Mouse (Mus musculus) adrenal gland (tissue): Measurements from ENCODE around the gene Sfta2.

Source experiments
- intact Hi-C: fragments of 180-260 bp; cut with DNase I; formaldehyde crosslinking; loops from one replicate; pipeline ENCODE4 v1.15.1; 2025

The Sfta2 gene

DNA sequence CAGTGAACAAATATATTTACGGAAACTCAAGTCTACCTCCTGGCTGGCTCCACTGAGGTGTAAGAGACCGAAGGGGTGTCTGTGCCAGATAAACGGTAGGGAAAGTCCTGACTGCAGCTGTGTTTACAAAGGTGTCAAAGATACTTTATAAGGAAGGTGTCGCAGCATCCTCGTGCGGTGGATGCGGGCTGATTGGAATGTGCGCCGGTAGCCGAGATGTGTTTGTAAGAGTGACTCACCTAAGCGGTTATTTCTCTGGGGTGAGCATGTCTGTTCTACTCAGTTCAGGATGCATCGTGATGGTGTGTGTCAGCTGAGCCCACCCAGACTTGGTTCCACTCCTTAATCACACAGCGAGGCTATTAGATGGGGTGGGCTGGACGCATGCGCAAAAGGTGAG is 9.6 kb upstream of the Sfta2 start:
- intact Hi-C loops = loop anchor here (5.0 kb wide), 1 partner anchor 146 kb away; no protein-coding TSS in a partner anchor

- intact Hi-C loops = loop anchor here (5.0 kb wide), 1 partner anchor 145 kb away; no protein-coding TSS in a partner anchor
These were observed 9.2 kb upstream of the Sfta2 start for GRCm38 (mm10) chr17:35592131-35592530.

GRCm38 (mm10) chr17:35593786-35594185 is 7.6 kb upstream of the Sfta2 start:
- intact Hi-C loops = loop anchor here (5.0 kb wide), 1 partner anchor 144 kb away; no protein-coding TSS in a partner anchor

DNA sequence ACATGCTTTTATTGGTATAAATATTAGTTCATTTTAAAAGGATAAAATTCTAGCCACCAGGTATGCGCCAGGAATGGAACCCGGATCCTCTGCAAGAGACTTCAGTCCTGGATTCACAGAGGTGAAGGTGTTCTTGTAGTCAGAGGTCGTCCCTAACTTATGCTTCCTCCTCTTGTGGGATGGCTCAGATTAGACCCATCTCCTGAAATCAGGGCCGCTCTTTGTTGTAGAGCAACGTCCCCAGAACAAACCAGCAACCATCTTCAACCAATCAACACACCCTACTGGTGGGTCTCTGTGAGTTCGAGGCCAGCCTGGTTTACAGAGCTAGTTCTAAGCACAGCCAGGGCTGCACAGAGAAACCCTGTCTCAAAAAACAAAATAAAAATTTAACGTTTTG is 6.9 kb upstream of the Sfta2 start:
- intact Hi-C loops = loop anchor here (5.0 kb wide), 1 partner anchor 143 kb away; no protein-coding TSS in a partner anchor

GRCm38 (mm10) chr17:35597399-35597798 is 4.0 kb upstream of the Sfta2 start:
- intact Hi-C loops = no loop called here

DNA sequence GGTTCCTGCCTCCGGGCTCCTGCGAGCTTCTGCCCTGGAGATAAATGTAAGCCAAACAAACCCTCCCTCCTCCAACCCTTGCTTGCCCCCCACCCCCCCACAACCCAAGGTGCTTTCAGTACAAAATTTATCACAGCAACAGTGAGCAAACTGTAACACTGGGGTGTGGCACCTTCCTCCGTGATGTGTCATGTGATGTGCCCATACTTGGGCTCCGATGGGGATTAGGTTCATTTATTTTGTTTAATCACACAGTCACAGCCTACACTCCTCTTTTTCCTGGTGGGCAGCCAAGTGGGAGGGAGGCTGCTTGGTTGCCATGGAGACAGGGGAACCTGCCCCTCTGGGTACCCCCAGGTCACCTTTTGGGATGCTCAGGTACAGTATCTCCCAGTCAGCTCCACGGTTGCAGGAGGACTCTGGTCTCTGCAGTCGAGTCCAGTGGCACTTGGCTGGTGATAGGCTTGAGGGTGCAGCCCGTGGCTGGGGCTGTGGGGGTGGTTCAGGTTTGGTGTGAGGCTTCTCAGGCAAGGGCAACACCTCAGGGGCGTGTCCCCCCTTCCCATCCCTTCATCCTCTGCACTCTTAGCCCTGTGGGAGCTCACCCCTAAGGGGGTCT is 496 bp downstream of the Sfta2 start:
- intact Hi-C loops = no loop called here

- intact Hi-C loops = no loop called here
These were observed 15.8 kb downstream of the Sfta2 start for GRCm38 (mm10) chr17:35617127-35617526.

GRCm38 (mm10) chr17:35626537-35626936 is 25.2 kb downstream of the Sfta2 start, which contains the start of gene Gm9573:
Gm9573 (minus strand) TSS chr17:35626637.
- intact Hi-C loops = no loop called here

DNA sequence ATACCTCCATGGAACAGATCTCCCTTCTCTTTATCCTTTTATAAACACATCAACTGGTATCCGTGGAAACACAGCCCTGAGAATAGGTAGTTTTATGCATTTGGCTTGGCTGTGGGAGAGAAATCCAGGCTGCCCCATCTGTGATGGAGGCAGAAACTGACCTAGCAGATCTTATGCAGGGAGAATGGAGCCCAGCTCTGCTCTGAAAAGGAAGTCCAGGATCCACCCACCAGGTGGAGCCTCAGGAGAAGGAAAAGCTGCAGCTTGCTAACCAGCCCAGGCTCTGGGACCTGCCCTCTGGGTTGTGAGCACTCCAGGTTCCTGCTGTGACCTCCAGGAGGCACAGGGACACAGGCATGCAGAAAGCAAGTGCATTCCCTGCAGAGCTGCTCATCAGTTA is 32.6 kb downstream of the Sfta2 start:
- intact Hi-C loops = no loop called here

- intact Hi-C loops = no loop called here
These were observed 33.9 kb downstream of the Sfta2 start for GRCm38 (mm10) chr17:35635202-35635601.

GRCm38 (mm10) chr17:35635699-35636111 is 34.4 kb downstream of the Sfta2 start:
- intact Hi-C loops = loop anchor here (2.0 kb wide), 1 partner anchor 31 kb away; the partner anchor contains the start of gene Vars2

- intact Hi-C loops = loop anchor here (2.0 kb wide), 1 partner anchor 30 kb away; the partner anchor contains the start of gene Vars2
These were observed 35.0 kb downstream of the Sfta2 start for GRCm38 (mm10) chr17:35636363-35636762.

GRCm38 (mm10) chr17:35638475-35639190 is 37.3 kb downstream of the Sfta2 start:
- intact Hi-C loops = no loop called here

- intact Hi-C loops = no loop called here
These were observed 38.0 kb downstream of the Sfta2 start for GRCm38 (mm10) chr17:35639352-35639751.

GRCm38 (mm10) chr17:35643609-35644236 is 42.4 kb downstream of the Sfta2 start, which contains the start of gene Mucl3:
Mucl3 (minus strand) TSS chr17:35643695.
- intact Hi-C loops = no loop called here

DNA sequence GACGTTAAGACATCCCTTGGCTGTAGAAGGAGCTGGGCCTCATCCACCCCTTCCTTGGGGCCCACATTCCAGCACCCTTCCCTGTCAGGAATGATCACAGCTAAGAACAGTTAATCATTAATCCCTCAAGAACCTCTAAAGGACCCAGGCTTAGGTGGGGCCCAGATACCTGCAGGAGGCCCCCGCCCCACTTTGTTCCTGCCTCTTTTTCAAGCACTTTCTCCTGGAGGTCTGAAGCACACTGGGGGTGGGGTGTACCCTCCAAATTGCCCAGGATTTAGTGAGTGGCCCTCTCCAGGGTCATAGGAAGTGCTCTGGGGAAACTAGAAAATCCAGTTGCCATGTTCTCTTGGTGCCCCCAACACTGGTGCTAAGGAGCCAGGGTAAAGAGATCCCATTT is 48.1 kb downstream of the Sfta2 start:
- intact Hi-C loops = no loop called here

DNA sequence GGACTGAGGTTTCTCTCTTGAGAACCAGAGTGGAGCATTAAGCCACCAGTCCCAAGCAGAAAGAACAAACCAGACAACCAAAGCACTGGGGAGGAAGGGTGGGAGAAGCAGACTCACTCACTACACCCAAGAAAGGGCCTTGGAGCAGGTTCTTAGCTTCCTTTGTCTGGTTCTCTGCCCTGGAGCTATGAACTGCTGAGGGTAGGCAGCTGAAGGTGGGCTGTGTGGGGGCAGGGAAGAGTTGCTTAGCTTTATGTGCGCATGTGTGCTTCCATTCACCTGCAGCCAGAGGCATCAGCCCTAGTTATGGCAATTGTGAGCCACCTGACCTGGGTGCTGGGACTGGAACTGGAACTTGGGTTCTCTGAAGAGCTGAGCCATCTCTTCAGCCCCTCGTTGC is 51.7 kb downstream of the Sfta2 start:
- intact Hi-C loops = no loop called here

DNA sequence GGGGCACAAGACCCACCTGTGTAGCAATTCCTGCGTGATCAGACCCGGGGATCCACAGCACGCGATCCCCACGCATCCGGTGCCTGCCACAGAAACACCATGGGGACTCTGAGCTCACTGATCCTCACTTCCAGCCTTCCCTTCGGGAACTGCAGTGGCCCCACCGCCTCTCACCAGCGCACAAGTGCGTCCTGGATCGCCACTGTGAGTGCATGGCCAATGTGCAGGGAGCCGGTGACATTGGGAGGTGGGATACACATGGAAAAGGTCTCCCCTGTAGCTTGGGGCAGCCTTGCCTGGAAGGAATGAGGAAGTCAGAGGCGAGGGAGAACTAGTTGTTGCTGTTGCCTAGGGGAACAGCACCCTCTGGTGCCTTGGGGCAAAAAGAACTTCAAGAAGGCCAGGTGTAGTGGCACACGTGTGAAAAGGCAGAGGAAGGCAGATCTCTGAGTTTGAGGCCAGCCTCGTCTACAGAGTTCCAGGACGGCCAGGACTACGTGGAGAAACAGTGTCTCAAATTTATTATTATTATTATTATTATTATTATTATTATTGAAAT is 64.7 kb downstream of the Sfta2 start:
- intact Hi-C loops = loop anchor here (2.0 kb wide), 1 partner anchor 29 kb away; no protein-coding TSS in a partner anchor

DNA sequence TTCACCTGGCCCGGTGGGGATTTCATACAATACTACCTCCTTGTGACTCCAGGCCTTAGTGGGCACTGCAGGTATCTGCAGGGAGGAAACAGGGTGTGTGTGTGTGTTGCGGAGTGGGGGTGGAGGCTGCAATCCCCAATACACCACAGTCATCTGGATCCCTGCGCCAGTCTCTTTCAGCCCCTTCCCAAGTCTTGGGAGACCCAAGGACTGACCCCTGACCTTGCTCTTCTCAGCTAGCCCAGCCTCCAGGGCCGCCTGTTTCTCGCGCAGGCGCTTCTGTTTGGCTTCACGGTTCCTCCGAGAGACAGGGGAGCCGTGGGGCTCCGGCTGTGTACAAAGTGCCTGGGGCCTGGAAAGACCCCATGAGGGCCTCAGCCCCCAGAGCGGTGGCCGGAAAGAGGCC is 65.5 kb downstream of the Sfta2 start:
- intact Hi-C loops = loop anchor here (2.0 kb wide), 1 partner anchor 30 kb away; no protein-coding TSS in a partner anchor

DNA sequence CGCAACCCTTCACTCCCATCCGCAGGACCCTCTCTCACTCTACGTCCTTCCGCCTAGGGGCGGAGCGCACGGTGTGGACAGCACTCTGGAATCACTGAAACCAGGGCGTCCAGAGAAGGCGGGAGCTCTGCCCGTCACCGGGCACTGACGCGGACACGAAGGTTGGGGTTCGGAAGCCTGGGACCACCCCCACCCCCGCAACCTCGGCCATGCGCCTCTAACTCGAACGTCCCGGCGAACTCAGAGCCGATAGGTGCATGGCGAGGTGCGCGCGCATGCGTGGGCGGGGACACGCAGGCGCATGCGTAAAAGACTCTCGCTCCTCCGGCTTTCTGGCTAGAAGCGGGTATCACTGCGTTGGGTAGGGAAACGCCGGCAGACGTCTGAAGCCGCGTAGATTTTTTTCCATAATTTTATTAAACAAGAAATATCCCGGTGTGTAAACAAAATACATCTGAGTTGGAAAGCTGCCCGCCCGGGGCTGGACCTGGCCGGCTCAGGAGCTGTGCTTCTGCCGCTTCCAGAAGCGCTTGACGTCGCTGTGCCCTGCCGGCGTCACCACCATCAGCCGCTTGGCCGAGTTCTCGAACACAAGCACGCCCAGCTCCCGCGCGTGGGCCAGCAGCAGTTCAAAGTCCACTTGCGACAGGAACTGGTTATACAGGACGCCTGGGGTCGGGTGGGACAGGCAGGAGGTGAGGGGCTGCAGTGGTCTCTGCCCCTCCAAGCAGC is 66.2 kb downstream of the Sfta2 start, which contains the start of gene Vars2:
Gene Vars2 (minus strand): TSS at position 259 of the 732 bp plus-strand sequence.
- intact Hi-C loops = loop anchor here (2.0 kb wide), 1 partner anchor 31 kb away; no protein-coding TSS in a partner anchor

GRCm38 (mm10) chr17:35669731-35670130 is 68.4 kb downstream of the Sfta2 start:
- intact Hi-C loops = no loop called here
